Mouse (Mus musculus): ENCODE measurements around the gene Plch2. TPM values are rescaled to one million over a fixed set of nuclear protein-coding genes. Genes with fewer than 3 reads are reported as not detected.

Gene Plch2
- polyA plus RNA-seq, 1 experiment from 2014 or later, result 23.3 TPM

DNA sequence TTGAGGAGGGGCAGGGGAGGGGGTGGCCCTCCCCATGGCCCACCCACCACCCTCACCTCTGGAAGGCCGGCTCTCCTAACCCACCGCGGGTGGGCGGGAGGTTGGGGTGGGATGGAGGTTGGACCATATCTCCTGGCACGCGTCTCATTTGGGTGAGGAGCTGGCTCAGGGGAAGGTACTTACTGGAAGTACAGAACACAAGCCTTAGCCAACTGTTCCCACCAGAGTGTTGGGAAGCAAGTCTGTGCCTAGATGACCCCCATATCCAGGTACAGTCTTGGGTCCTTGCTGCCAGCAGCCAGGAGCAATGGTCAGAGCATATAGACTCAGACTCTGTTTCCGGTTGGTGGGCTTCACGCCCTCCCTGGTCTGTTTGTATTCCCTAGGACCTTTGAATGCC is 98.0 kb downstream of the Plch2 start:
- Histone ChIP-seq H3K9ac (ENCODE audit: low read depth, low read length) (no peak overlapping the region), H3K9me3 (replicated peaks; ENCODE audit: control insufficient read depth, low read length, poor library complexity, severe bottlenecking) (no peaks in the 10 kb centered on the region), H3K27me3 (ENCODE audit: control insufficient read depth, insufficient read depth, low read depth, low read length) (peaks cover 7% of the 10 kb centered on the region; the same call in 1 of the 2 replicates), H3K4me3 (ENCODE audit: low read depth, low read length) (no peak overlapping the region), H3K4me2 (ENCODE audit: low read length) (peak overlapping the region; percentile 26; the same call in 1 of the 2 replicates), H3K4me1 (ENCODE audit: control insufficient read depth, insufficient read depth, low read length) (peaks cover 50% of the 10 kb centered on the region), H3K27ac (ENCODE audit: low read length) (no peak overlapping the region), H3K36me3 (ENCODE audit: control insufficient read depth, insufficient read depth, low read length) (no peaks in the 10 kb centered on the region)
- 10% methylated on average over 8 of the region's 8 CpGs for WGBS
- no peak for ATAC-seq

GRCm38 (mm10) chr4:154958171-154958570 is 98.4 kb downstream of the Plch2 start:
- peak overlapping the region; percentile 26 for H3K4me2 ChIP-seq (ENCODE audit: low read length)
- H3K4me1 ChIP-seq (ENCODE audit: control insufficient read depth, insufficient read depth, low read length), result peaks cover 46% of the 10 kb centered on the region
- ATAC-seq, result peak; percentile 12; the same call in 1 of the 2 replicates
- no peak overlapping the region for H3K27ac ChIP-seq (ENCODE audit: low read length)
- H3K27me3 ChIP-seq (ENCODE audit: control insufficient read depth, insufficient read depth, low read depth, low read length), result peaks cover 7% of the 10 kb centered on the region; the same call in 1 of the 2 replicates
- no peaks in the 10 kb centered on the region for H3K9me3 ChIP-seq (replicated peaks; ENCODE audit: control insufficient read depth, low read length, poor library complexity, severe bottlenecking)
- 1% methylated on average over 15 of the region's 15 CpGs for WGBS
- H3K4me3 ChIP-seq (ENCODE audit: low read depth, low read length), result no peak overlapping the region
- no peak overlapping the region for H3K9ac ChIP-seq (ENCODE audit: low read depth, low read length)
- H3K36me3 ChIP-seq (ENCODE audit: control insufficient read depth, insufficient read depth, low read length), result no peaks in the 10 kb centered on the region

- no peaks in the 10 kb centered on the region for H3K9me3 ChIP-seq (replicated peaks; ENCODE audit: control insufficient read depth, low read length, poor library complexity, severe bottlenecking)
- H3K4me3 ChIP-seq (ENCODE audit: low read depth, low read length), result no peak overlapping the region
- ATAC-seq, result no peak
- H3K4me1 ChIP-seq (ENCODE audit: control insufficient read depth, insufficient read depth, low read length), result peaks cover 40% of the 10 kb centered on the region
- H3K9ac ChIP-seq (ENCODE audit: low read depth, low read length), result no peak overlapping the region
- peaks cover 7% of the 10 kb centered on the region; the same call in 1 of the 2 replicates for H3K27me3 ChIP-seq (ENCODE audit: control insufficient read depth, insufficient read depth, low read depth, low read length)
- WGBS, result 25% methylated on average over 13 of the region's 13 CpGs
- H3K36me3 ChIP-seq (ENCODE audit: control insufficient read depth, insufficient read depth, low read length), result no peaks in the 10 kb centered on the region
- no peak overlapping the region for H3K27ac ChIP-seq (ENCODE audit: low read length)
- no peak overlapping the region for H3K4me2 ChIP-seq (ENCODE audit: low read length)
Observed at GRCm38 (mm10) chr4:154957289-154957993, 99.1 kb downstream of the Plch2 start.

DNA sequence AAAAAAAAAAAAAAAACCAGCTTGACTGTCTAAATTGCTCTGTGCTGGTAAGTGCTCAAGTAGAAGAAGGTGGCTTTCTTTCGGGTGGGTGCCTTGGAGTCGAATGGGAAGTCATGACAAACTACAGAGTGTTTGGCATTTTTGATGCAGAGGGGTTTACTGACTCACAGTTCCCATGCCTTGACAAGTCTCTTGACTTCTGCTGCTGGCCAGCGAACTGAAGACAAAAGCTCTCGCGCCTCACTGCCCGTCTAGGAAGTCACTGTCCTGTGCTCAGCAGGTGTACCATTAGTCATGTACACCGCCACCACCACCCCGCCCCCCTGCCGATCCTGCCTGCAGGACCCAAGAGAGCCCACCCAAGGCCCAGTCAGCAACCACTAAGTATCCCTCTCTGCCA is 100.0 kb downstream of the Plch2 start:
- ATAC-seq, result no peak
- Histone ChIP-seq H3K27me3 (ENCODE audit: control insufficient read depth, insufficient read depth, low read depth, low read length) (peaks cover 7% of the 10 kb centered on the region; the same call in 1 of the 2 replicates), H3K9me3 (replicated peaks; ENCODE audit: control insufficient read depth, low read length, poor library complexity, severe bottlenecking) (no peaks in the 10 kb centered on the region), H3K9ac (ENCODE audit: low read depth, low read length) (no peak overlapping the region), H3K4me1 (ENCODE audit: control insufficient read depth, insufficient read depth, low read length) (peaks cover 32% of the 10 kb centered on the region), H3K4me3 (ENCODE audit: low read depth, low read length) (no peak overlapping the region), H3K4me2 (ENCODE audit: low read length) (no peak overlapping the region), H3K27ac (ENCODE audit: low read length) (no peak overlapping the region), H3K36me3 (ENCODE audit: control insufficient read depth, insufficient read depth, low read length) (no peaks in the 10 kb centered on the region)
- WGBS, result 29% methylated on average over 9 of the region's 9 CpGs

DNA sequence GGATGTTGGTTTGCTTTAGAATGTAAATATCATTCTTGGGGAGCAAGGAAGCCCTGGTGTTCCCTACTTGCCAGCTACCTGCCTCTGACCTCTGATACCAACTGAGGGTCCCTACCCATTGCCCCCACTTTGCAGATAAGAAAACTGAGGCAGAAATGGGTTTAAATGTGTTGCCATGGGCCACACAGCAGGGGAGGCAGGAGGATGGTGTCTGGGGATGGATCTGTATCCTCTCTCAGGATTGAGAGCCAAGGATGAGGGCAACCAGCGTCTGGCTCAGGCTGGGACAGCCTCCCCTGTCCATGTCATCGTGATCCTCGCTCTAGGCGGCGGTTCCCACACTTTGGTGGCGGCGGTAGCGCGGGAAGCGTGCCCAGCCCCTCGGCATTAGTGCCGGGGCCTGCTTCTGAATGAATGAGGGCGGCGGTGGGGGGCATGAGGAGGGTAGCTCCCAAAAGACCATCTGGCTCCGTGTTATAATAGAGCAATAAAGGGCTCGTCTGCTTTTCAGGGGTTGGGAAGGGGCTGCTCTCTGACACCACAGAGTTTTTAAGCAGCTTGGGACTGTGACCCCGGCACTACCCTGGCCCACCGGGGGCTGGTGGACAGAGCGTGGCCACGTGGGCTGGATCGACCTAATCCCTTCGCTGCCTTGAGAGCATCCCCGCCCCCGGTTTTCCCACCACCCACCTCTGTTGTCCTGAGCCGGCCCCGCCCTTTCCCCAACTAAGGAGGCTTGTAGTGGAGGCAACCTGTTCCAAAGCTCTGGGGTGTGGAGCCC is 103.9 kb downstream of the Plch2 start:
- Histone ChIP-seq H3K27ac (ENCODE audit: low read length) (no peak overlapping the region), H3K4me3 (ENCODE audit: low read depth, low read length) (no peak overlapping the region), H3K9ac (ENCODE audit: low read depth, low read length) (peak overlapping the region; percentile 16), H3K27me3 (ENCODE audit: control insufficient read depth, insufficient read depth, low read depth, low read length) (peaks cover 3% of the 10 kb centered on the region; the same call in 1 of the 2 replicates), H3K4me2 (ENCODE audit: low read length) (peak overlapping the region; percentile 36), H3K9me3 (replicated peaks; ENCODE audit: control insufficient read depth, low read length, poor library complexity, severe bottlenecking) (no peaks in the 10 kb centered on the region), H3K4me1 (ENCODE audit: control insufficient read depth, insufficient read depth, low read length) (peaks cover 10% of the 10 kb centered on the region; the same call in 1 of the 2 replicates), H3K36me3 (ENCODE audit: control insufficient read depth, insufficient read depth, low read length) (no peaks in the 10 kb centered on the region)
- peak; percentile 34; the same call in 1 of the 2 replicates for ATAC-seq
- 1% methylated on average over 26 of the region's 26 CpGs for WGBS

GRCm38 (mm10) chr4:154949589-154949982 is 107.0 kb downstream of the Plch2 start:
- ATAC-seq, result no peak
- Histone ChIP-seq H3K4me1 (ENCODE audit: control insufficient read depth, insufficient read depth, low read length) (peaks cover 14% of the 10 kb centered on the region), H3K9me3 (replicated peaks; ENCODE audit: control insufficient read depth, low read length, poor library complexity, severe bottlenecking) (no peaks in the 10 kb centered on the region), H3K4me3 (ENCODE audit: low read depth, low read length) (0 out of 2 replicates have a peak overlapping the region, but pooled peaks have one; percentile 7), H3K4me2 (ENCODE audit: low read length) (peak overlapping the region; percentile 13; the same call in 1 of the 2 replicates), H3K36me3 (ENCODE audit: control insufficient read depth, insufficient read depth, low read length) (no peaks in the 10 kb centered on the region), H3K9ac (ENCODE audit: low read depth, low read length) (no peak overlapping the region), H3K27ac (ENCODE audit: low read length) (peak overlapping the region; percentile 76; the same call in 1 of the 2 replicates), H3K27me3 (ENCODE audit: control insufficient read depth, insufficient read depth, low read depth, low read length) (peaks cover under 1% of the 10 kb centered on the region; the same call in 1 of the 2 replicates)
- 4% methylated on average over 16 of the region's 16 CpGs for WGBS

- no peaks in the 10 kb centered on the region; the same call in 1 of the 2 replicates for H3K27me3 ChIP-seq (ENCODE audit: control insufficient read depth, insufficient read depth, low read depth, low read length)
- peaks cover 14% of the 10 kb centered on the region for H3K4me1 ChIP-seq (ENCODE audit: control insufficient read depth, insufficient read depth, low read length)
- H3K4me2 ChIP-seq (ENCODE audit: low read length), result 0 out of 2 replicates have a peak overlapping the region, but pooled peaks have one; percentile 13
- 33% methylated on average over 6 of the region's 6 CpGs for WGBS
- H3K9me3 ChIP-seq (replicated peaks; ENCODE audit: control insufficient read depth, low read length, poor library complexity, severe bottlenecking), result no peaks in the 10 kb centered on the region
- H3K9ac ChIP-seq (ENCODE audit: low read depth, low read length), result no peak overlapping the region
- 0 out of 2 replicates have a peak overlapping the region, but pooled peaks have one; percentile 7 for H3K4me3 ChIP-seq (ENCODE audit: low read depth, low read length)
- peak overlapping the region; percentile 76 for H3K27ac ChIP-seq (ENCODE audit: low read length)
- no peak for ATAC-seq
- H3K36me3 ChIP-seq (ENCODE audit: control insufficient read depth, insufficient read depth, low read length), result no peaks in the 10 kb centered on the region
Observed at GRCm38 (mm10) chr4:154948940-154949588, 107.5 kb downstream of the Plch2 start.

GRCm38 (mm10) chr4:154948066-154948939 is 108.3 kb downstream of the Plch2 start:
- no peak overlapping the region for H3K9ac ChIP-seq (ENCODE audit: low read depth, low read length)
- H3K9me3 ChIP-seq (replicated peaks; ENCODE audit: control insufficient read depth, low read length, poor library complexity, severe bottlenecking), result no peaks in the 10 kb centered on the region
- WGBS, result 35% methylated on average over 14 of the region's 14 CpGs
- H3K27me3 ChIP-seq (ENCODE audit: control insufficient read depth, insufficient read depth, low read depth, low read length), result no peaks in the 10 kb centered on the region; the same call in 1 of the 2 replicates
- peak overlapping the region; percentile 76 for H3K27ac ChIP-seq (ENCODE audit: low read length)
- peak; percentile 69 for ATAC-seq
- no peak overlapping the region for H3K4me3 ChIP-seq (ENCODE audit: low read depth, low read length)
- H3K36me3 ChIP-seq (ENCODE audit: control insufficient read depth, insufficient read depth, low read length), result no peaks in the 10 kb centered on the region
- H3K4me1 ChIP-seq (ENCODE audit: control insufficient read depth, insufficient read depth, low read length), result peaks cover 14% of the 10 kb centered on the region
- H3K4me2 ChIP-seq (ENCODE audit: low read length), result no peak overlapping the region
